Mouse (Mus musculus) midbrain, embryonic 16.5 days (tissue): ENCODE measurements around the gene Brd3os. TPM values are rescaled to one million over a fixed set of nuclear protein-coding genes. Genes with fewer than 3 reads are reported as not detected.

Experiments used
- ATAC-seq: fragments of 200-750 bp; cut with Nextera tagmentation; 2 replicates; pipeline ENCODE4 v1.8.0; 2017; ENCODE audit warnings: moderate TSS enrichment
- H3K27ac ChIP-seq: fragments of 300-500 bp; sonication (generic); 2 replicates; pipeline ENCODE4 v1.5.1; 2014; ENCODE audit warnings: mild to moderate bottlenecking, low read length, mixed read lengths
- H3K27me3 ChIP-seq: fragments of 300-500 bp; sonication (generic); 2 replicates; pipeline ENCODE4 v1.6.1; 2014; ENCODE audit warnings: low read depth, low read length, mixed read lengths; ENCODE audit not compliant: control insufficient read depth, insufficient read depth
- H3K36me3 ChIP-seq: fragments of 300-500 bp; sonication (generic); 2 replicates; pipeline ENCODE4 v1.6.1; 2014; ENCODE audit warnings: mild to moderate bottlenecking, low read length, moderate library complexity, mixed read lengths; ENCODE audit not compliant: control insufficient read depth, insufficient read depth
- H3K4me1 ChIP-seq: fragments of 300-500 bp; sonication (generic); 2 replicates; pipeline ENCODE4 v1.6.1; 2014; ENCODE audit warnings: mild to moderate bottlenecking, low read length, mixed read lengths; ENCODE audit not compliant: control insufficient read depth, insufficient read depth
- H3K4me2 ChIP-seq: fragments of 300-500 bp; sonication (generic); 2 replicates; pipeline ENCODE4 v1.6.1; 2014; ENCODE audit warnings: mild to moderate bottlenecking, low read length, mixed read lengths
- H3K4me3 ChIP-seq: fragments of 300-500 bp; sonication (generic); 2 replicates; pipeline ENCODE4 v1.5.1; 2014; ENCODE audit warnings: low read depth, mild to moderate bottlenecking, low read length, moderate library complexity, mixed read lengths
- H3K9ac ChIP-seq: fragments of 300-500 bp; sonication (generic); 2 replicates; pipeline ENCODE4 v1.6.1; 2014; ENCODE audit warnings: low read depth, low read length, mixed read lengths
- H3K9me3 ChIP-seq: fragments of 300-500 bp; sonication (generic); replicated peaks from 2 replicates; pipeline ENCODE4 v1.6.1; 2014; ENCODE audit warnings: mild to moderate bottlenecking, low read length, mixed read lengths; ENCODE audit not compliant: control insufficient read depth, poor library complexity, severe bottlenecking
- WGBS: fragments of 180-500 bp; shearing (Covaris S2); extraction: QIAGEN DNeasy Blood & Tissue Kit; methylation state at CpG from one replicate; pipeline ENCODE4 v1.1.7; 2014; 5-methylcytosine and 5-hydroxymethylcytosine counted together
- polyA plus RNA-seq: library from polyadenylated mRNA; unstranded; fragments of >200 nt; fragmentation: Nextera tagmentation; extraction: Ambion mirVana; gene quantifications from 2 replicates; pipeline ENCODE4 v1.2.1, GENCODE M21; 2015

Gene Brd3os
- polyA plus RNA-seq, 1 experiment from 2014 or later: 43.0 TPM

DNA sequence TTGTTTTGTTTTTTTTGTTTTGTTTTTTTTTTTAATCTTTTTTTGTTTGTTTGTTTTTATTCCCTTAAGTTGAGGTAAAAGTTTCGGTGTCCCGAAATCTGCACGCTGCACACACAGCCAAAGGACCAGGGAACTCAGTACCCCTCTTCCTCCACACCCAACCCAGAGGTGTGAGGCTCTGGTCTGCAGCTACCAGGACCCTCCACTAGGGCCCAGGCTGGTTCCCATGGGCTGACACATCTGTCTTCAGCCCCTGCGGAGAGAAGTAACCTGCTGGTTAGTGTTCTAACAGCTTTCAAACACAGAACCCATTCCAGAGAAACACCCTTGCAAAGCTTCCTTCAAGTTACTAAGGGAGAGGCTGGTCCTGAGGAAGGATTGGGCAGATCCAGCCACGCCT is 5.7 kb downstream of the Brd3os start:
- Histone ChIP-seq H3K27ac (no peak overlapping the region), H3K9me3 (no peaks in the 10 kb centered on the region), H3K4me2 (no peak overlapping the region), H3K36me3 (peaks cover 35% of the 10 kb centered on the region), H3K27me3 (no peaks in the 10 kb centered on the region), H3K4me3 (no peak overlapping the region), H3K9ac (no peak overlapping the region), H3K4me1 (peaks cover 11% of the 10 kb centered on the region)
- no peak for ATAC-seq
- WGBS: 91% methylated on average over 5 of the region's 5 CpGs

- H3K4me3 ChIP-seq: no peak overlapping the region
- 93% methylated on average over 14 of the region's 14 CpGs for WGBS
- peaks cover 51% of the 10 kb centered on the region for H3K36me3 ChIP-seq
- no peaks in the 10 kb centered on the region for H3K9me3 ChIP-seq
- H3K9ac ChIP-seq: no peak overlapping the region
- no peak overlapping the region for H3K27ac ChIP-seq
- H3K27me3 ChIP-seq: no peaks in the 10 kb centered on the region
- no peak overlapping the region for H3K4me2 ChIP-seq
- no peaks in the 10 kb centered on the region for H3K4me1 ChIP-seq
- no peak for ATAC-seq
Observed at GRCm38 (mm10) chr2:27450226-27450625, 8.1 kb downstream of the Brd3os start.

- no peaks in the 10 kb centered on the region for H3K4me1 ChIP-seq
- H3K9ac ChIP-seq: no peak overlapping the region
- no peaks in the 10 kb centered on the region for H3K9me3 ChIP-seq
- peaks cover 41% of the 10 kb centered on the region for H3K36me3 ChIP-seq
- no peak for ATAC-seq
- H3K27ac ChIP-seq: no peak overlapping the region
- H3K4me2 ChIP-seq: no peak overlapping the region
- whole genome bisulfite sequencing: 92% methylated on average over 7 of the region's 7 CpGs
- H3K27me3 ChIP-seq: no peaks in the 10 kb centered on the region
- H3K4me3 ChIP-seq: no peak overlapping the region
Observed at GRCm38 (mm10) chr2:27459735-27460134, 17.6 kb downstream of the Brd3os start.

- H3K9ac ChIP-seq: no peak overlapping the region
- H3K4me1 ChIP-seq: no peaks in the 10 kb centered on the region
- H3K27me3 ChIP-seq: no peaks in the 10 kb centered on the region
- H3K4me3 ChIP-seq: no peak overlapping the region
- ATAC-seq: no peak
- H3K4me2 ChIP-seq: no peak overlapping the region
- WGBS: 95% methylated on average over 5 of the region's 5 CpGs
- H3K27ac ChIP-seq: no peak overlapping the region
- peaks cover 38% of the 10 kb centered on the region for H3K36me3 ChIP-seq
- no peaks in the 10 kb centered on the region for H3K9me3 ChIP-seq
Observed at GRCm38 (mm10) chr2:27460163-27460562, 18.0 kb downstream of the Brd3os start.

- Histone ChIP-seq H3K4me3 (no peak overlapping the region), H3K36me3 (peaks cover 37% of the 10 kb centered on the region), H3K27ac (no peak overlapping the region), H3K27me3 (no peaks in the 10 kb centered on the region), H3K4me2 (no peak overlapping the region), H3K4me1 (no peaks in the 10 kb centered on the region), H3K9ac (no peak overlapping the region), H3K9me3 (no peaks in the 10 kb centered on the region)
- ATAC-seq: no peak
- 69% methylated on average over 9 of the region's 9 CpGs for WGBS
Observed at GRCm38 (mm10) chr2:27460651-27461050, 18.5 kb downstream of the Brd3os start.

DNA sequence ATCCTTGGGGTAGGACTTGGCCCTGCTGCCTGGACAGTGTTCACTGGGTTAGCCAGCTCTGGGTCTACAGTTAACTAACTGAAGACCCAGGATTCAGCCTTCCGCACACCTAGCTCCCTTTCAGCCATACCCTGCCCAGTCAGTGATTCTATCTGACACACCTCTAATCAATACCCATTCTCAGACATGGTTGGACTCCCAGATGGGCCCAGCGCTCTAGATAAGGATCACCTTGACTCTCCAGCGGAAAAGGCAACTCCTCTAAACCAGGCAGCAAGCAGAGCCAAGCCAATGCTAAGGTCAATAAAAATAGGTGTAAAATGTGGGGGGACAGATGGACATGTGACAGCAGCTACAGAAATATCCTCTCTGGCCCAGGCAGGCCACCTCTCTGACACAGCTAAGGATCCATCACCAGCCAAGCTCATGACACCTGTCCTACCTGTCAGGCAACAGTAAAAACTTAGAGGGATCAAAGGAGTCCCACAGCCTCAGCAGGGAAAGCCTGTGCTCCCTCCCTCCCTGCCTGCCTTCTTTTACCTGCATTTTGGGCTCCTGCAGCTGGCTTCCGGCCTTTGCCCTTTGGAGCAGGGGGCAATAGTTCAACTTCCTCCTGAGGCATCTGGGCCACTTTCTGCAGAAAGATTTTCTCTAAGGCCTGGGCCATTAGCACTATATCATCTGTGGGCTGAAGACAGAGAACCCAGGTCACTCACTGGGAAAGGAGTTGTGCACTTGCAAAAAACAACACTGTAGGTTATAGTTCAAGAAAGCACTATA is 19.9 kb downstream of the Brd3os start:
- no peak for ATAC-seq
- no peak overlapping the region for H3K4me2 ChIP-seq
- no peak overlapping the region for H3K4me3 ChIP-seq
- no peaks in the 10 kb centered on the region for H3K27me3 ChIP-seq
- no peaks in the 10 kb centered on the region for H3K9me3 ChIP-seq
- peaks cover 28% of the 10 kb centered on the region for H3K36me3 ChIP-seq
- no peak overlapping the region for H3K27ac ChIP-seq
- no peaks in the 10 kb centered on the region for H3K4me1 ChIP-seq
- WGBS: 93% methylated on average over 4 of the region's 4 CpGs
- H3K9ac ChIP-seq: no peak overlapping the region

DNA sequence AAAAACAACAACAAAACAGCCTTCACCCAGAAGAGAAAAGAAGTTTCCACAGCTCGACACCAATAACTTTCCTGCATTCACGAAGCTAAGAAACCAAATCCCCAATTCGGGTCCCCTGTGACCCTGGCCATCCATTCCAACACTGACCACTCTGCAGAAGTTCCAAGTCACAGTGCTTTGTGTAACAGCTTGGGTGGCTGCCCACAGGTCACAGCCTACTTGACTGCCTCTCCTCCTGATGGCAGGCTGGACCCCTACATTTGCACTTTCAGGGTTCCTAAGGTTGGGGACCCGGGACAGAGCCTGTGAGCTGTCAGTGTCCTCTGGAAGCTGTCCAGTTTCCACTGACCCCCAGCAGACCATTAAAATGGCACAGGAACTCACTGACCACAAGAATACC is 20.8 kb downstream of the Brd3os start:
- H3K9me3 ChIP-seq: no peaks in the 10 kb centered on the region
- ATAC-seq: no peak
- H3K27ac ChIP-seq: no peak overlapping the region
- H3K9ac ChIP-seq: no peak overlapping the region
- no peaks in the 10 kb centered on the region for H3K4me1 ChIP-seq
- no peak overlapping the region for H3K4me2 ChIP-seq
- no peak overlapping the region for H3K4me3 ChIP-seq
- no peaks in the 10 kb centered on the region for H3K27me3 ChIP-seq
- peaks cover 22% of the 10 kb centered on the region for H3K36me3 ChIP-seq
- 92% methylated on average over 4 of the region's 4 CpGs for WGBS

DNA sequence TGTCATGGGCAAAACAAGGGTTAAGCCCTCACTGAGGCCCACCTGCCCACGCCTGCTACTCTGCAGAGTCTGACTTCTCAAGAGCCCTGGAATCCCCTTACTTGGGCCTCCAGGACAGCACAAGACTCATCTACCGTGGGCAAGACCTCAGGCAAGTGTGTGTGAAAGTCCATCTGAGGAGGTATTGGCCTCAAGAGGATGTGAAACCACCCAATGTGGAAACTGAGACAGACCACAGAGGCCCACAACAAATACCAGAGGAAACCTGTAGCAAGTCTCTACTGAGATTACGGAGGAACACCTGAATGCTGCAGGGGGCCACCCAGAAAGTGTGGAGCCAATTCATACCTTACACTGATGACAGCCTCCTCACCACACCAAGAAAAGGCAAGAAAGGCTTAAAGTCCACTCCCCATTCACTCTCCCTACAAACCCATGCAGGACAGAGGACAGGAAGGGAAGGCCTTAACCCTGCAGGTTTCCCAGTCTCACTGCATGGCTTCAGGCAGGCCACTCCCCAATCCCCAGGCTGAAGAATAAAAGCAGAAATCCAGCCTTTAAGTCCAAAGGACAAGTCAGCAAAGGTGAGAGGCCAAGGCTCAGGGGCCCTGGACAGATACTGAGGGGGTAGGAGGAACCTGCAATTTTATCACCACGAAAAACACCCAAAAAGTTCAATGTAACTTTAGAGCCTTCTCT is 27.3 kb downstream of the Brd3os start:
- 79% methylated on average over 4 of the region's 4 CpGs for WGBS
- H3K4me1 ChIP-seq: peaks cover 39% of the 10 kb centered on the region
- no peaks in the 10 kb centered on the region for H3K36me3 ChIP-seq
- no peak overlapping the region for H3K27ac ChIP-seq
- H3K4me2 ChIP-seq: no peak overlapping the region
- no peak overlapping the region for H3K4me3 ChIP-seq
- no peak overlapping the region for H3K9ac ChIP-seq
- no peaks in the 10 kb centered on the region for H3K27me3 ChIP-seq
- ATAC-seq: no peak
- no peaks in the 10 kb centered on the region for H3K9me3 ChIP-seq

DNA sequence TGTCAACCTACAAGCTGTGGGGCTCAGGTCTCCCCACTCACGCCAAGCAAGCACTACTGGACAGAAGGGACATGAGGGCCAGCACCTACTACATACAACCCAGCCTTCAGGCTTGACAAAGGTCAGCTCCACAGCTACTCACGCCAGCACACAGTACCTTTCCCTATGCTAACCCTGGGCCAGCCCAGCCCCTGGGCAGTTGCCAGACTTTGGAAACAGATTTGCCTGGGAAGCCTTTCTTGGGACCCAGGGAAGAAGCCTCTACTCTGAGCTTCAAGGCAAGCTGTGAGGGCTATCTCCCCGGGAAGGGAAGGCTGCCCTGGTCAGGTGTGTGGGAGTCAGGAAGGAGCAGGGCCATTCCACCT is 27.8 kb downstream of the Brd3os start:
- WGBS: 63% methylated on average over 3 of the region's 3 CpGs
- no peaks in the 10 kb centered on the region for H3K9me3 ChIP-seq
- no peak overlapping the region for H3K4me3 ChIP-seq
- H3K4me2 ChIP-seq: no peak overlapping the region
- H3K4me1 ChIP-seq: peaks cover 39% of the 10 kb centered on the region
- ATAC-seq: no peak
- H3K36me3 ChIP-seq: no peaks in the 10 kb centered on the region
- no peak overlapping the region for H3K9ac ChIP-seq
- no peak overlapping the region for H3K27ac ChIP-seq
- H3K27me3 ChIP-seq: no peaks in the 10 kb centered on the region
